Mouse (Mus musculus) liver, embryonic 12.5 days (tissue): ENCODE measurements around the gene Acsm3. TPM values are rescaled to one million over a fixed set of nuclear protein-coding genes. Genes with fewer than 3 reads are reported as not detected.

Experiments used
- ATAC-seq: fragments of 200-750 bp; cut with Nextera tagmentation; 2 replicates; pipeline ENCODE4 v1.8.0; 2017; ENCODE audit warnings: moderate number of reproducible peaks, mild to moderate bottlenecking, moderate library complexity
- H3K27ac ChIP-seq: fragments of 300-500 bp; sonication (generic); 2 replicates; pipeline ENCODE4 v1.5.1; 2016; ENCODE audit warnings: mild to moderate bottlenecking
- H3K27me3 ChIP-seq: fragments of 300-500 bp; sonication (generic); replicated peaks from 2 replicates; pipeline ENCODE4 v1.6.1; 2016; ENCODE audit warnings: mild to moderate bottlenecking, moderate library complexity
- H3K36me3 ChIP-seq: fragments of 300-500 bp; sonication (generic); 2 replicates; pipeline ENCODE4 v1.6.1; 2016; ENCODE audit warnings: mild to moderate bottlenecking, moderate library complexity
- H3K4me1 ChIP-seq: fragments of 300-500 bp; sonication (generic); 2 replicates; pipeline ENCODE4 v1.6.1; 2016
- H3K4me2 ChIP-seq: fragments of 300-500 bp; sonication (generic); 2 replicates; pipeline ENCODE4 v1.6.1; 2016; ENCODE audit warnings: mild to moderate bottlenecking, moderate library complexity
- H3K4me3 ChIP-seq: fragments of 300-500 bp; sonication (generic); 2 replicates; pipeline ENCODE4 v1.5.1; 2016; ENCODE audit warnings: mild to moderate bottlenecking, moderate library complexity
- H3K9ac ChIP-seq: fragments of 300-500 bp; sonication (generic); 2 replicates; pipeline ENCODE4 v1.6.1; 2016; ENCODE audit warnings: mild to moderate bottlenecking, moderate library complexity
- H3K9me3 ChIP-seq: fragments of 300-500 bp; sonication (generic); replicated peaks from 2 replicates; pipeline ENCODE4 v1.6.1; 2016; ENCODE audit warnings: mild to moderate bottlenecking, moderate library complexity
- WGBS: fragments of 180-500 bp; shearing (Covaris S2); methylation state at CpG from one replicate; pipeline ENCODE4 v1.1.7; 2016; ENCODE audit not compliant: insufficient replicate concordance; 5-methylcytosine and 5-hydroxymethylcytosine counted together
- polyA plus RNA-seq: library from polyadenylated mRNA; unstranded; fragments of >200 nt; fragmentation: Nextera tagmentation; extraction: Ambion mirVana; gene quantifications from 2 replicates; pipeline ENCODE4 v1.2.1, GENCODE M21; 2016

Gene Acsm3
- polyA plus RNA-seq, 1 experiment from 2014 or later: 0.26 TPM

DNA sequence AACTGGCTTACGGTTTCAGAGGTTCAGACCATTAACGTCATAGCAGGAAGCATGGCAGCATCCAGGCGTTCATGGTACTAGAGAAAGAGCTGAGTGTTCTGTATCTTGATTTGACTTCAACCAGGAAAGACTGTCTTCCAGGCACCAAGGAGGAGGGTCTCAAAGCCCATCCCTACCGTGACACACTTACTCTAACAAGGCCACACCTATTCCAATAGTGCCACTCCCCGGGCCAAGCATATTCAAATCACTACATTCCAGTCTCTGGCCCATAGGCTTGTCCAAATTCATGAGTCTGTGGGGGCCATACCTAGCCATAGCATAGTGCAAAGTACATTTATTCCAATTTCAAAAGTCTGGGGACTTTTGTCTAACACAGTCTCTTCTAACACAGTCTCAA lies 46.7 kb downstream of the Acsm3 start:
- H3K9me3 ChIP-seq: no peaks in the 10 kb centered on the region
- peaks cover 71% of the 10 kb centered on the region for H3K36me3 ChIP-seq
- H3K27me3 ChIP-seq: no peaks in the 10 kb centered on the region
- no peak overlapping the region for H3K4me2 ChIP-seq
- WGBS: 84% methylated on average over 5 of the region's 5 CpGs
- no peaks in the 10 kb centered on the region for H3K4me1 ChIP-seq
- H3K27ac ChIP-seq: no peak overlapping the region
- ATAC-seq: no peak
- no peak overlapping the region for H3K4me3 ChIP-seq
- no peak overlapping the region for H3K9ac ChIP-seq

DNA sequence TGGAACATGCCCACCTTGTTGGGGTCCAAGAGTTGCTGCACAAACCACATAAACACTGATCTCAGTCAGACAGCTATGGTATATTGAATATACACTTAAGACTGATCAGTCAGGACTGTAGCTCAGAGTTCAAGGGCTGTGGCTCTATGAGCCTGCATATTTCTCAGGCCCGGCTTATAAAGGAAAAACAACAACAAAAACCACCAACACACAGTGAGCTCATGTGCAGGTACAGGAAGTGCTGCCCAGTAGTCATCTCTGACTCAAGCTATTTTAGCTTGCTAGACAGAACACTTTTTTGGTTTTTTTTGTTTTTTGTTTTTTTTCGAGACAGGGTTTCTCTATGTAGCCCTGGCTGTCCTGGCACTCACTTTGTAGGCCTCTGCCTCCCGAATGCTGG lies 48.0 kb downstream of the Acsm3 start:
- Histone ChIP-seq H3K27ac (no peak overlapping the region), H3K4me2 (no peak overlapping the region), H3K4me1 (no peaks in the 10 kb centered on the region), H3K9ac (no peak overlapping the region), H3K27me3 (no peaks in the 10 kb centered on the region), H3K4me3 (no peak overlapping the region), H3K36me3 (peaks cover 82% of the 10 kb centered on the region), H3K9me3 (no peaks in the 10 kb centered on the region)
- WGBS: 82% methylated on average over 3 of the region's 3 CpGs
- ATAC-seq: no peak

DNA sequence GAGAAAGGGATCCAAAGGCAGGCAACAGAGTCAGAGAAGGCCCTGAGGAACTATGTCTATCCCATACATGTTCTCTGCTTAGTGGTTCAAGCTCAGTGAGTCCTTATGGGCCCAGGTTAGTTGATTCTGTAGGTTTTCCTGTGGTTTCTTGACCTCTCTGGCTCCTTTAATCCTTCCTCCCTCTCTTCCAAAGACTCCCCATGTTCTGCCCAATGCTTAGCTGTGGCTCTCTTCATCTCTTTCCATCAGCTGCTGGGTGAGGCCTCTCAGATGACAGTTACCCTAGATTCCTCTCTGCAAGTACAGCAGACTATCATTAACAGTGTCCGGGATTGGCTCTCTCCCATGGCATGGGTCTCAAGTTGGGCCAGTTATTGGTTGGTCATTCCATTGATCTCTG lies 74.6 kb downstream of the Acsm3 start:
- Histone ChIP-seq H3K27ac (no peak overlapping the region), H3K27me3 (no peaks in the 10 kb centered on the region), H3K36me3 (peaks cover 38% of the 10 kb centered on the region), H3K4me2 (no peak overlapping the region), H3K4me3 (no peak overlapping the region), H3K4me1 (no peaks in the 10 kb centered on the region; the same call in 1 of the 2 replicates), H3K9ac (no peak overlapping the region), H3K9me3 (no peaks in the 10 kb centered on the region)
- 85% methylated on average over 1 of the region's 1 CpGs for WGBS
- no peak for ATAC-seq

DNA sequence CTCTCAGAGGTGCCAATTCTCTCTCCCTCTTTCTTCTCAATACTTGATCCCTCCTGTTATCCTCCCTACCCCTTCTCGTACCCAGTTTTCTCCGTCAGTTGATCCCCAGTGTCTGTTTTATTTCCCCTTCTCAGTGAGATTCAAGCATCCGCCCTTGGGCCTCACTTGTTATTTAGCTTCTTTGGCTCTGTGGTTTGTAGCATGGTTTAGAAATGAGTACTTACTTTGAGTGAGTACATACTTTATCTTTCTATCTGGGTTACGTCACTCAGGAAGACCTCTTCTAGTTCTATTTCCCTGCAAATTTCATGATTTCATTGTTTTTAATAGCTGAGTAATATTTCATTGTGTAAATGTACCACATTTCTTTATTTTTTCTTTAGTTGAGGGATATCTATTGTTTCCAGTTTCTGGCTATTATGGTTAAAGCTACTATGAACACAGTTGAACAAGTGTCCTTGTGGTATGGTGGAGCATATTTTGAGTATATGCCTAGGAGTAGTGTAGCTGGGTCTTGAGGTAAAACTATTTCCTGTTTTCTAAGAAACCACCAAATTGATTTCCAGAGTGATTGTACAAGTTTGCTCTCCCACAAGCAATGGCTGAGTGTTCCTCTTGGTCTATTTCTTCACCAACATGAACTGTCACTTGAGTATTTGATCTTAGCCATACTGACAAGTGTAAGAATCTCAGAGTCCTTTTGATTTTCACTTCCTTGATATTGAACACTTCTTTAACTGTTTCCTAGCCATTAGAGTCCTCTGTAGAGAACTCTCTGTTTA lies 75.5 kb downstream of the Acsm3 start:
- Histone ChIP-seq H3K4me3 (no peak overlapping the region), H3K4me1 (no peaks in the 10 kb centered on the region; the same call in 1 of the 2 replicates), H3K9ac (no peak overlapping the region), H3K9me3 (no peaks in the 10 kb centered on the region), H3K36me3 (peaks cover 39% of the 10 kb centered on the region), H3K4me2 (no peak overlapping the region), H3K27ac (no peak overlapping the region), H3K27me3 (no peaks in the 10 kb centered on the region)
- ATAC-seq: no peak
- 81% methylated on average over 4 of the region's 4 CpGs for WGBS

Other genes with a start within 250 kb of the Acsm3 start
- gene Acsm5, start 241.5 kb upstream of the Acsm3 start, polyA plus RNA-seq: not detected in 2 replicates
- not detected in 2 replicates for gene Pdilt, start 237.4 kb upstream of the Acsm3 start, polyA plus RNA-seq
- gene Acsm2, start 206.6 kb upstream of the Acsm3 start, polyA plus RNA-seq: not detected in 2 replicates
- gene Acsm1, start 153.9 kb upstream of the Acsm3 start, polyA plus RNA-seq: 0.17 and 0.39 TPM in 2 replicates
- not detected in 2 replicates for gene Acsm4, start 70.9 kb upstream of the Acsm3 start, polyA plus RNA-seq
- 51.4 and 52.8 TPM in 2 replicates for gene Thumpd1, start 40.1 kb upstream of the Acsm3 start, polyA plus RNA-seq
- 13.6 and 14.0 TPM in 2 replicates for gene Rexo5, start 33.1 kb downstream of the Acsm3 start, polyA plus RNA-seq
- 16.6 and 16.9 TPM in 2 replicates for gene Eri2, start 33.1 kb downstream of the Acsm3 start, polyA plus RNA-seq
- gene Lyrm1, start 134.9 kb downstream of the Acsm3 start, polyA plus RNA-seq: 4.3 and 4.6 TPM in 2 replicates
- gene Dcun1d3, start 135.4 kb downstream of the Acsm3 start, polyA plus RNA-seq: 3.1 and 3.5 TPM in 2 replicates